Mouse (Mus musculus) limb, embryonic 13.5 days (tissue): ENCODE data around the gene Slc13a1. TPM values are rescaled to one million over a fixed set of nuclear protein-coding genes. Genes with fewer than 3 reads are reported as not detected.
A peak's percentile ranks its signal among the peaks of the same experiment; 100 is the strongest.

ENCODE experiments used
- ATAC-seq: fragments of 200-750 bp; cut with Nextera tagmentation; 2 replicates; pipeline ENCODE4 v1.8.0; 2017; ENCODE audit warnings: low read depth, moderate number of reproducible peaks, moderate TSS enrichment; ENCODE audit not compliant: low FRiP score
- H3K27ac ChIP-seq: fragments of 300-500 bp; sonication (generic); 2 replicates; pipeline ENCODE4 v1.5.1; 2015; ENCODE audit warnings: inconsistent platforms, mild to moderate bottlenecking, moderate library complexity
- H3K27me3 ChIP-seq: fragments of 300-500 bp; sonication (generic); 2 replicates; pipeline ENCODE4 v1.6.1; 2015; ENCODE audit warnings: mild to moderate bottlenecking, inconsistent platforms
- H3K36me3 ChIP-seq: fragments of 300-500 bp; sonication (generic); 2 replicates; pipeline ENCODE4 v1.6.1; 2015; ENCODE audit warnings: inconsistent platforms, mild to moderate bottlenecking, moderate library complexity
- H3K4me1 ChIP-seq: fragments of 300-500 bp; sonication (generic); 2 replicates; pipeline ENCODE4 v1.6.1; 2015; ENCODE audit warnings: inconsistent platforms
- H3K4me2 ChIP-seq: fragments of 300-500 bp; sonication (generic); replicated peaks from 2 replicates; pipeline ENCODE4 v1.6.1; 2015; ENCODE audit warnings: inconsistent platforms, mild to moderate bottlenecking, moderate library complexity
- H3K4me3 ChIP-seq: fragments of 300-500 bp; sonication (generic); 2 replicates; pipeline ENCODE4 v1.5.1; 2015; ENCODE audit warnings: moderate library complexity, mild to moderate bottlenecking, inconsistent platforms
- H3K9ac ChIP-seq: fragments of 300-500 bp; sonication (generic); 2 replicates; pipeline ENCODE4 v1.6.1; 2015; ENCODE audit warnings: mild to moderate bottlenecking, inconsistent platforms
- H3K9me3 ChIP-seq: fragments of 300-500 bp; sonication (generic); 2 replicates; pipeline ENCODE4 v1.6.1; 2016; ENCODE audit warnings: inconsistent platforms
- WGBS: fragments of 180-500 bp; shearing (Covaris S2); methylation state at CpG from one replicate; pipeline ENCODE4 v1.1.7; 2015; 5-methylcytosine and 5-hydroxymethylcytosine counted together
- microRNA-seq: library from miRNA; unstranded; fragments of <30 nt; microRNA quantifications from one replicate; pipeline ENCODE4, GENCODE M21; 2016
- polyA plus RNA-seq: library from polyadenylated mRNA; unstranded; fragments of >200 nt; fragmentation: Nextera tagmentation; extraction: Ambion mirVana; gene quantifications from 2 replicates; pipeline ENCODE4 v1.2.1, GENCODE M21; 2015

Slc13a1 gene
- polyA plus RNA-seq, 1 experiment from 2014 or later: not detected

GRCm38 (mm10) chr6:24059754-24060153, 108.1 kb downstream of the Slc13a1 start:
- no peaks in the 10 kb centered on the region for H3K36me3 ChIP-seq
- H3K4me3 ChIP-seq: no peak overlapping the region
- H3K27me3 ChIP-seq: no peaks in the 10 kb centered on the region
- peaks cover 2% of the 10 kb centered on the region; the same call in 1 of the 2 replicates for H3K9me3 ChIP-seq
- H3K4me1 ChIP-seq: no peaks in the 10 kb centered on the region
- no peak overlapping the region for H3K27ac ChIP-seq
- no peak overlapping the region for H3K4me2 ChIP-seq
- ATAC-seq: no peak
- 71% methylated on average over 3 of the region's 3 CpGs for WGBS
- H3K9ac ChIP-seq: no peak overlapping the region

- no peak for ATAC-seq
- no peak overlapping the region for H3K9ac ChIP-seq
- no peaks in the 10 kb centered on the region for H3K36me3 ChIP-seq
- H3K4me3 ChIP-seq: no peak overlapping the region
- no peak overlapping the region for H3K4me2 ChIP-seq
- H3K9me3 ChIP-seq: peaks cover 2% of the 10 kb centered on the region; the same call in 1 of the 2 replicates
- WGBS: 91% methylated on average over 4 of the region's 4 CpGs
- H3K27me3 ChIP-seq: no peaks in the 10 kb centered on the region
- H3K4me1 ChIP-seq: no peaks in the 10 kb centered on the region
- no peak overlapping the region for H3K27ac ChIP-seq
Measured at GRCm38 (mm10) chr6:24055086-24055485, 112.8 kb downstream of the Slc13a1 start.

GRCm38 (mm10) chr6:24054086-24054710, 113.7 kb downstream of the Slc13a1 start:
- Histone ChIP-seq H3K4me1 (no peaks in the 10 kb centered on the region), H3K4me3 (no peak overlapping the region), H3K27ac (no peak overlapping the region), H3K9me3 (peaks cover 2% of the 10 kb centered on the region; the same call in 1 of the 2 replicates), H3K27me3 (no peaks in the 10 kb centered on the region), H3K36me3 (no peaks in the 10 kb centered on the region), H3K4me2 (no peak overlapping the region), H3K9ac (no peak overlapping the region)
- ATAC-seq: no peak
- 91% methylated on average over 9 of the region's 9 CpGs for WGBS

GRCm38 (mm10) chr6:24047014-24047770, 120.7 kb downstream of the Slc13a1 start:
- no peak overlapping the region for H3K9ac ChIP-seq
- H3K27me3 ChIP-seq: no peaks in the 10 kb centered on the region
- H3K9me3 ChIP-seq: no peaks in the 10 kb centered on the region
- no peak overlapping the region for H3K27ac ChIP-seq
- no peak overlapping the region for H3K4me2 ChIP-seq
- no peak overlapping the region for H3K4me3 ChIP-seq
- no peaks in the 10 kb centered on the region for H3K4me1 ChIP-seq
- 67% methylated on average over 7 of the region's 7 CpGs for WGBS
- no peaks in the 10 kb centered on the region for H3K36me3 ChIP-seq
- ATAC-seq: 0 out of 2 replicates have a peak, but pooled peaks have one; percentile 36

- H3K9ac ChIP-seq: no peak overlapping the region
- H3K36me3 ChIP-seq: no peaks in the 10 kb centered on the region
- H3K27me3 ChIP-seq: no peaks in the 10 kb centered on the region
- no peak overlapping the region for H3K4me3 ChIP-seq
- no peaks in the 10 kb centered on the region for H3K9me3 ChIP-seq
- no peak overlapping the region for H3K4me2 ChIP-seq
- no peaks in the 10 kb centered on the region for H3K4me1 ChIP-seq
- no peak overlapping the region for H3K27ac ChIP-seq
- ATAC-seq: no peak
Measured at GRCm38 (mm10) chr6:24043496-24043895, 124.4 kb downstream of the Slc13a1 start.

Small RNAs within 50 kb of the gene (microRNA-seq; reads per million reads assigned to microRNA genes)
- gene Gm26386: not detected

Other genes starting within 250 kb of the Slc13a1 start
- gene Tas2r118, start 198.0 kb downstream of the Slc13a1 start, polyA plus RNA-seq: not detected in 2 replicates